Mouse (Mus musculus) liver, postnatal 0 days (tissue): ENCODE data around the gene Zfp423. TPM values are rescaled to one million over a fixed set of nuclear protein-coding genes. Genes with fewer than 3 reads are reported as not detected.

Source experiments
- ATAC-seq: fragments of 200-750 bp; cut with Nextera tagmentation; 2 replicates; pipeline ENCODE4 v1.8.0; 2017; ENCODE audit warnings: mild to moderate bottlenecking, moderate library complexity
- DNase-seq: peaks from one replicate; pipeline ENCODE4 v3.0.0-alpha.2; 2016
- H3K27ac ChIP-seq: fragments of 300-500 bp; sonication (generic); 2 replicates; pipeline ENCODE4 v1.5.1; 2014; ENCODE audit warnings: antibody characterized with exemption, moderate library complexity, mild to moderate bottlenecking, low read depth
- H3K27me3 ChIP-seq: fragments of 300-500 bp; sonication (generic); 2 replicates; pipeline ENCODE4 v1.6.1; 2014; ENCODE audit warnings: low read length, control low read depth, mixed read lengths; ENCODE audit not compliant: insufficient read depth
- H3K36me3 ChIP-seq: fragments of 300-500 bp; sonication (generic); replicated peaks from 2 replicates; pipeline ENCODE4 v1.6.1; 2014; ENCODE audit warnings: mild to moderate bottlenecking, control low read depth, low read length, moderate library complexity, mixed read lengths; ENCODE audit not compliant: insufficient read depth
- H3K4me1 ChIP-seq: fragments of 300-500 bp; sonication (generic); 2 replicates; pipeline ENCODE4 v1.6.1; 2014; ENCODE audit warnings: antibody characterized with exemption, mild to moderate bottlenecking, control low read depth; ENCODE audit not compliant: insufficient read depth
- H3K4me2 ChIP-seq: fragments of 300-500 bp; sonication (generic); 2 replicates; pipeline ENCODE4 v1.6.1; 2014; ENCODE audit warnings: low read depth, mild to moderate bottlenecking, low read length, moderate library complexity, mixed read lengths
- H3K4me3 ChIP-seq: fragments of 300-500 bp; sonication (generic); 2 replicates; pipeline ENCODE4 v1.5.1; 2014; ENCODE audit warnings: low read depth, low read length
- H3K9ac ChIP-seq: fragments of 300-500 bp; sonication (generic); replicated peaks from 2 replicates; pipeline ENCODE4 v1.6.1; 2014; ENCODE audit warnings: mild to moderate bottlenecking, moderate library complexity
- H3K9me3 ChIP-seq: fragments of 300-500 bp; sonication (generic); 2 replicates; pipeline ENCODE4 v1.6.1; 2016; ENCODE audit warnings: mild to moderate bottlenecking, control low read depth, low read length, mixed read lengths
- CTCF ChIP-seq: sonication (generic); IDR thresholded peaks from 2 replicates; pipeline ENCODE4 v1.5.1; 2016; ENCODE audit warnings: antibody characterized with exemption, low read depth
- EP300 ChIP-seq: IDR thresholded peaks from 2 replicates; pipeline ENCODE4 v1.6.1; 2016; ENCODE audit warnings: antibody characterized with exemption, low read depth, mild to moderate bottlenecking
- WGBS: fragments of 180-500 bp; shearing (Covaris S2); extraction: QIAGEN DNeasy Blood & Tissue Kit; methylation state at CpG from one replicate; pipeline ENCODE4 v1.1.7; 2014; ENCODE audit not compliant: insufficient replicate concordance; 5-methylcytosine and 5-hydroxymethylcytosine counted together
- polyA plus RNA-seq: library from polyadenylated mRNA; unstranded; fragments of >200 nt; fragmentation: Nextera tagmentation; extraction: Ambion mirVana; gene quantifications from 2 replicates; pipeline ENCODE4 v1.2.1, GENCODE M21; 2015

The Zfp423 gene
- polyA plus RNA-seq, 1 experiment from 2014 or later: 0.31 TPM

DNA sequence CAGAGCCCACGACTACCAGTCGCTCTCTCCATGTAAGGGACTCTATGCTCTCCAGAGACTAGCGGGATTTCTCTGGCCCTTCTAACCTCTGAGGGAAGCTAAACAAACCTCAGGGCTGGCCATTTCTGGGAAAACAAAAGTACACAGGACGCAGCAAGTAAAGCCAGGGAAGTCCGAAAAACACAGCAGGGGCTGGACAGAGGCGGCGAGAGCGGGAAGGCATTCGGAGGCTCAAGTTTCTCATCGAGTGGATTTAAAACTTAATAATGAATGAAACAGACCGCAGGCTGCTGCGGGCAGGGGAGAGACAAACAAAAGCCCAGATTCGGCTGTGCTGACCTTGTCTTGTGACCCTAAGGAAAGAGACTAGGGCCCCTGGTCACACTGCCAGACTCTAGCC lies 175.2 kb downstream of the Zfp423 start:
- no peak for DNase-seq

DNA sequence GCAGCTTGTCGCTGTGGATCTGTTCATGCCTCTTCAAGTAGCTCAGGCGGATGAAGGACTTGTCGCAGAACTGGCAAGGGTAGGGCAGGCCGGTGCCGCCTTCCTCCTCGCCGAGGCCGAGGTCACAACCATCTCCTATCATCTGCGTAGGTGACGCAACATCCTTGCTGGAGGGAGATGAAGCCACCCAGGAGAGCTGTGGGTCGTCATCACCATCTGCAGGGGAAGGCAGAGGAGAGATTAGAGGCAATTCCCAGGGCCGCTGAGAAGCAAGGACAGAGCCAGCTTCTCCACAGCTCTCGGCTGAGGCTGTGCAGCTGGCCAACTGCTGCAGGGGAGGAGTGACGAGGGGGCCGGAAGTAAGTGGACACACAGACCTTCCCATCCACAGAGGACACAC lies 176.2 kb downstream of the Zfp423 start:
- ATAC-seq: no peak
- no peaks in the 10 kb centered on the region for H3K4me1 ChIP-seq
- no peak overlapping the region for H3K9ac ChIP-seq
- no peak overlapping the region for H3K4me2 ChIP-seq
- H3K4me3 ChIP-seq: no peak overlapping the region
- no peak for DNase-seq
- no peaks in the 10 kb centered on the region for H3K27me3 ChIP-seq
- H3K9me3 ChIP-seq: no peaks in the 10 kb centered on the region
- TF ChIP-seq CTCF (no peak), EP300 (no peak)
- no peaks in the 10 kb centered on the region for H3K36me3 ChIP-seq
- no peak overlapping the region for H3K27ac ChIP-seq
- 70% methylated on average over 15 of the region's 15 CpGs for WGBS

More for the DNA sequence above, 175.2 kb downstream of the Zfp423 start:
- H3K27ac ChIP-seq: no peak overlapping the region
- no peaks in the 10 kb centered on the region for H3K27me3 ChIP-seq
- H3K36me3 ChIP-seq: no peaks in the 10 kb centered on the region
- TF ChIP-seq EP300 (no peak), CTCF (no peak)
- H3K9me3 ChIP-seq: no peaks in the 10 kb centered on the region
- no peak overlapping the region for H3K9ac ChIP-seq
- ATAC-seq: no peak
- H3K4me2 ChIP-seq: no peak overlapping the region
- WGBS: 59% methylated on average over 13 of the region's 13 CpGs
- no peak overlapping the region for H3K4me3 ChIP-seq
- no peaks in the 10 kb centered on the region for H3K4me1 ChIP-seq

DNA sequence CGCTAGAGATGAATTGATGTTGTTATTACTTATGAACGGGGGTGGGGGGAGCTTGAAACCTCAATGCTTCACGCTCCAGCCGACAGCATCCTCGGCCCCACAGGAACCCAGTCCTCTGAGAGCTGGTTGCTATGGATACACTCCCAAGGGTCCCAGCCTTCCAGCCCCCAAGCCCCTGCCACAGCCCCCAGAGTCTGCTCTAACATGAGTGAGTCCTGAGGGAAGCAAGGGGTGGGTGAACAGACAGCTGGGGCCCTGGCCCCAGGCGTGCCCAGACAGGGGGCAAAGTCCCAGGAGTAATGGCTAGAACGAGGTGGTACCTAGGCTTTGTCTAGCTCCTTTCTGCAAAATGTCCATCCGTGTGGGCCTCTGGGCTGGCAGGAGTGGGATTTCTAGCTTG lies 181.8 kb downstream of the Zfp423 start:
- H3K27me3 ChIP-seq: no peaks in the 10 kb centered on the region
- no peak for ATAC-seq
- H3K27ac ChIP-seq: no peak overlapping the region
- TF ChIP-seq CTCF: no peak
- TF ChIP-seq EP300: no peak
- WGBS: 62% methylated on average over 8 of the region's 8 CpGs
- H3K4me3 ChIP-seq: no peak overlapping the region
- H3K4me2 ChIP-seq: no peak overlapping the region
- no peak overlapping the region for H3K9ac ChIP-seq
- H3K36me3 ChIP-seq: no peaks in the 10 kb centered on the region
- H3K9me3 ChIP-seq: no peaks in the 10 kb centered on the region
- no peaks in the 10 kb centered on the region for H3K4me1 ChIP-seq
- no peak for DNase-seq

GRCm38 (mm10) chr8:87775889-87776288 lies 183.5 kb downstream of the Zfp423 start:
- Histone ChIP-seq H3K4me1 (no peaks in the 10 kb centered on the region), H3K9ac (no peak overlapping the region), H3K4me3 (no peak overlapping the region), H3K9me3 (no peaks in the 10 kb centered on the region), H3K27me3 (no peaks in the 10 kb centered on the region), H3K27ac (no peak overlapping the region), H3K4me2 (no peak overlapping the region), H3K36me3 (no peaks in the 10 kb centered on the region)
- DNase-seq (no peak), ATAC-seq (no peak)
- no peak for TF ChIP-seq CTCF
- WGBS: 82% methylated on average over 3 of the region's 3 CpGs

- WGBS: 59% methylated on average over 2 of the region's 2 CpGs
- no peaks in the 10 kb centered on the region for H3K27me3 ChIP-seq
- no peaks in the 10 kb centered on the region for H3K9me3 ChIP-seq
- H3K36me3 ChIP-seq: no peaks in the 10 kb centered on the region
- no peak overlapping the region for H3K4me3 ChIP-seq
- no peak for ATAC-seq
- DNase-seq: no peak
- H3K9ac ChIP-seq: no peak overlapping the region
- H3K27ac ChIP-seq: no peak overlapping the region
- TF ChIP-seq EP300: no peak
- TF ChIP-seq CTCF: no peak
- no peaks in the 10 kb centered on the region for H3K4me1 ChIP-seq
- H3K4me2 ChIP-seq: no peak overlapping the region
Observed at GRCm38 (mm10) chr8:87774966-87775365, 184.4 kb downstream of the Zfp423 start.

- no peaks in the 10 kb centered on the region for H3K9me3 ChIP-seq
- H3K4me3 ChIP-seq: no peak overlapping the region
- no peak for DNase-seq
- no peak for ATAC-seq
- WGBS: 63% methylated on average over 14 of the region's 14 CpGs
- no peaks in the 10 kb centered on the region for H3K27me3 ChIP-seq
- no peaks in the 10 kb centered on the region for H3K36me3 ChIP-seq
- no peak for TF ChIP-seq CTCF
- TF ChIP-seq EP300: no peak
- no peaks in the 10 kb centered on the region for H3K4me1 ChIP-seq
- no peak overlapping the region for H3K4me2 ChIP-seq
- no peak overlapping the region for H3K27ac ChIP-seq
- H3K9ac ChIP-seq: no peak overlapping the region
Observed at GRCm38 (mm10) chr8:87772894-87773502, 186.4 kb downstream of the Zfp423 start.

- Histone ChIP-seq H3K36me3 (no peaks in the 10 kb centered on the region), H3K27ac (no peak overlapping the region), H3K27me3 (no peaks in the 10 kb centered on the region), H3K9me3 (no peaks in the 10 kb centered on the region), H3K4me2 (no peak overlapping the region), H3K9ac (no peak overlapping the region), H3K4me3 (no peak overlapping the region), H3K4me1 (no peaks in the 10 kb centered on the region)
- WGBS: 73% methylated on average over 9 of the region's 9 CpGs
- DNase-seq (no peak), ATAC-seq (no peak)
- TF ChIP-seq EP300: no peak
- no peak for TF ChIP-seq CTCF
Observed at GRCm38 (mm10) chr8:87767882-87768281, 191.5 kb downstream of the Zfp423 start.
